Mouse (Mus musculus): Measurements from ENCODE around the gene Kctd5.

DNA sequence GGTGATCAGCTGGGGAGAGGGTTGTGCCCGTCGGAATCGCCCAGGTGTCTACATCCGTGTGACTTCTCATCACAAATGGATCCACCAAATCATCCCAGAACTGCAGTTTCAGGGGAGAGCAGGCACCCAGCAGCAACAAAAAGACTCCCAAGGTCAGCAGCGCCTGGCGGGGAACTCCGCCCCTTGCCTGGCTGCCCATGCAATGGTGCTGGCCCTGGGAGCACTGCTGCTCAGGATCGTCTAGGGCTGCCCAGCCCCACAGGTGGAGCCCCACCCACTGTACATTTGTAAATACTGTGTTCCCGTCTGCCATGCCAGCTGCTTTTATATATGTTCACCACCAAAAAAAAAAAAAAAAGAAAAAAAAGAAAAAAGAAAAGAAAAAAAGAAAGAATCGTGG is 27.7 kb downstream of the Kctd5 start:
- TF ChIP-seq GATA1 (IDR thresholded peaks at IDR 0.05; ENCODE audit: borderline replicate concordance, low read length) = no peak
- TF ChIP-seq FLI1 (IDR thresholded peaks at IDR 0.05; ENCODE audit: low read length) = no peak
